Mouse (Mus musculus) embryo, embryonic 11 days (tissue): ENCODE results near the gene Marc1.

ENCODE experiments used
- DNase-seq: peaks from one replicate; pipeline ENCODE4 v3.0.0-alpha.2; 2015

Marc1 gene

DNA sequence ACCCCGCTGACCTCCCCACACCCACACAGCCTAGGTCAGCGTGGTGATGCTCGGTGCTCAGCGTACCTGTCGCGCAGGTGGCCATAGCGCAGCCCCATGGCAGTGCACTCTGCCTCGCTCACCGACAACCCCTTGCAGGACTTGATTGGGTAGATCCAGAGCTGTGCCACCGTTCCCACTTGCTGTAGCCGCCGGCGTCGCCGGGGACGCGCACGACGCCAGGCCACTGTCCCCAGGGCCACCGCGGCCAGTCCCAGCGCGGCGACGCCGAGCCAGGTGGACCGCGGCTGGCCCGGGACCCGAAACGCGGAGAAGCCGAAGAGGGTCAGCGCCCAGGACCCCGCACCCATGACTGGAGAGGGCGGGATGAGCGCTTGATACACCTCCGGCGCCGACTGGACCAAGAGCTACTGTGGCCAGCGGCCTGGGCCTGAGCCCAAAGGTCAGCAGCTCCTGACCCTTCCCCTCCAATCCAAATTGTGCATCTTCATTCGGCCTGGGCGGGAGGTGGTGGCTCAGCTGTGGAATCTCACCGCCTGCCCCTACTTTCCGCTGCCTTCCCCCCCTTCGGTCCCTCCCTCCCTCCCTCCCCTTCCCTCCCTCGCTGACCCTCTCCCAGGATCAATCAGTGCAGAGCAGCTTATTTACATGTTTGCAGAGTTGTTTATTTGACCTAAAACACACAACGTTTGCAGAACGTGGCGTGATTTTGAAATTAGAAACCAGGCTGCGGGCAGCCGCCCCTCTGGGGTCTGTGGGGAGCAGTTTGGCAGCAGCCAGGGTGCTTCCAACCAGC, at the start of gene Marc1:
TSS of gene Marc1 (minus strand) at position 534 of the 796 bp plus-strand sequence.
- DNase-seq: peak; percentile 31

DNA sequence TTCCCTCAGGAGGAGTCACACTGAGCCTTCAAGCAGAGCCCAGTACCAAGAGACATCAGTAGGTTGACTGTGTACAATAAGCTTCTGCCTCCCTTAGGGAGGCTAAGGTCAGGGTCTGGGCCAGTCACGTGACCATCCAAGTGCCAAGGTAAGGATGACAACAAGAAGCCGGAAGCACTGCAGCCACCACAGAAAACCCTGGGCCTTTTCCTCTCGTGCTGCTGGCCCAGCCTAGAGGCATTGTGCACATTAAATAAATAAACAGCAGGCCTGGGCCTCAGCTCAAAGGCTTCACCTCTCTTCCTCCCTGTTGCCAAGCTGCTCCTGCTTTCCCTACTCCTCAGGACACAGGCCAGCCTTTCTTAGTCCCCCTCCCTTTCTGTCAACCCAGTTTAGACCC, 49.2 kb upstream of the Marc1 start:
- no peak for DNase-seq

- no peak for DNase-seq
These were observed 47.1 kb upstream of the Marc1 start for GRCm38 (mm10) chr1:184858253-184858652.

- no peak for DNase-seq
These were observed 46.1 kb upstream of the Marc1 start for GRCm38 (mm10) chr1:184857216-184857615.

GRCm38 (mm10) chr1:184853922-184854321, 42.8 kb upstream of the Marc1 start:
- no peak for DNase-seq

- peak; percentile 79 for DNase-seq
These were observed 42.2 kb upstream of the Marc1 start for GRCm38 (mm10) chr1:184853339-184853738.

DNA sequence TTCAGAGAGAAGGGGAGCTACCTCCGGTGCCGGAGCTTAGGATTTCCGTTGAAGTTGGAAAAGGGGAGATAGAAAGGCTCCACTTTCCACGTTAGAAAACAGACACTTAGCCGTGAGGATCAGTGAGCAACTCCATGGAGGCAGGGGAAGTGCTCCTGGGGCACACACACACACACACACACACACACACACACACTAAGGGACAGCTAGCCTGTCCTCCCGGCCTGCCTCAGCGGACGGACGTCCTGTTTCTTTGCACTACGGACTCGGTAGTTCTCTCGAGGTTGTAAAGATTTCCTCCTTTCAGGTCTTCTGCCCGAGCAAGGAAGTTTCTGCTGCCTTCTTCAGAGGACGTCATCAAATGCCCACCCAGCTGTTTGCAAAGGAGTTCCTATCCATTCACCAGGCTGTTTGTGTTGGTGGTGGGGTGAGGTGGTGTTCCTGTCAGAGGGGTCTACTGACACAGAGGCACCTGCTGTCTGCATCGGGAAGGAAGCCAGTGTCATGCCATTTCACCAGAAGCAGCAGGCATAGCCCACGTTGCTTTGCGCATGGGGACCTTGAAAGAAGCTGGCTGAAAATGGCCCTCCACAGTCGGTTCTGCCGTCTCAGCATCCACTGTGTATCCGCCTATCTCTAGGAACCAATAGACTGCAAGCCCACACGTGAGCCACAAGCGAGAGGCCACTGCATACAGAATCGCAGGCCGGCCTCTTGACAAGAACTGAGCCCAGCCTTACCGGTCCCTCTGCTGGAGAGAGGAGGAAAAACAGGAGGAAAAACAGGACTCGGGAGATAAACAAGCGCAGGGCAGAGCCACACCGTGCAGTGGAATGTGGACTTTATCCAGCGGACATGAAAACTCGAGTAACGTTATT, 40.9 kb upstream of the Marc1 start:
- DNase-seq: peak; percentile 89

- DNase-seq: no peak
These were observed 40.1 kb upstream of the Marc1 start for GRCm38 (mm10) chr1:184851166-184851565.

DNA sequence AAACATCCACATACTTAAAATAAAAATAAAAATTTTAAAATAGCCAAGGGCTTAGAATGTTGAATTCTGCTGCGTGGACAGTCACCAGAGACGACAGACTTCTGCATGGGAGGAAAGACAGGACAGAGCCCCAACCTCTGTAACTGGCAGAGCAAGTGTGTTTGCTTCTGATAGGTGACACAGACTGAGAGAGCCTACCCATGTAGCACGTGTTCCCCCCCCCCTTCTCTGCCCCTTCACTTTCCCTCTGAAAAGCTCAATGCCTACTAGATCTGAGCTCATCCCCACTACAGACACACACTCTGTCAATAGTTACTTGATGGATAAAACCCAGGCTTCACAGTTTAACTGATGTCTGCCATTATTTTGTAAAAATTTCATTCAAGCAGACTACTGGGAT, 35.9 kb upstream of the Marc1 start:
- DNase-seq: no peak

DNA sequence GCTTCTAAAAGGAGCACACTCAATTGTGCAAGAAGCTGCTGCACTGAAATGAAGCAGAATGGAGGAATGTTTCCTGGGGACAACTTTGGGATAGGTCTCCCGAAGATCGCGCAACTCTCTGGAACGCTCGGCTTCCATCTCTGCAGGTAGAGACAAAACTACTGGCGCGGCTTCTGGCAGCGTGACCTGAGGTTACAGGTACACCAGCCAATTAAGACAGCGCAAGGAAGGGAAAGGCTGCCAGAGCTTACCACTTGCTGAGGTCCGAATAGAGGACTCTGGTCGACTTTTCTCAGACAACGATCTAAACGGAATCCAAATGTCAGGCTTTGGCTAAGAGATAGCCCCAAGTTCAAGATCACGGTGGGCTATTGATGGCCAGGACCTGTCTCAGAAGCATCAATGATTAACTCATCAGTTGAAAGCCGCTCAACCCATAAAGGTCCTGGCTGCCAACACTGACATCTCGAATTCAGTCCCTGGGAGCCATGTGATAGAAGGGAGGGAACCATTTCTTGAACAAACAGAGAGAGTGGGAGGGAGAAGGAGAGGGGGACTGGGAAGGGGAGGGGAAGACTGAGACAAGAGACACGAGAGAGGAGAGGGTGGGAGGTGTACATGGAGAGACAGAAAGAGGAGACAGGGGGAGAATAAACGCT, 35.1 kb upstream of the Marc1 start, which contains the start of gene Marc2:
TSS of gene Marc2 (minus strand) at position 360 of the 659 bp plus-strand sequence.
- no peak for DNase-seq

GRCm38 (mm10) chr1:184845111-184846071, 34.3 kb upstream of the Marc1 start:
- peak; percentile 90 for DNase-seq

- DNase-seq: peak; percentile 23
These were observed 33.4 kb upstream of the Marc1 start for GRCm38 (mm10) chr1:184844326-184845066.

- DNase-seq: no peak
These were observed 26.5 kb upstream of the Marc1 start for GRCm38 (mm10) chr1:184837649-184838048.

DNA sequence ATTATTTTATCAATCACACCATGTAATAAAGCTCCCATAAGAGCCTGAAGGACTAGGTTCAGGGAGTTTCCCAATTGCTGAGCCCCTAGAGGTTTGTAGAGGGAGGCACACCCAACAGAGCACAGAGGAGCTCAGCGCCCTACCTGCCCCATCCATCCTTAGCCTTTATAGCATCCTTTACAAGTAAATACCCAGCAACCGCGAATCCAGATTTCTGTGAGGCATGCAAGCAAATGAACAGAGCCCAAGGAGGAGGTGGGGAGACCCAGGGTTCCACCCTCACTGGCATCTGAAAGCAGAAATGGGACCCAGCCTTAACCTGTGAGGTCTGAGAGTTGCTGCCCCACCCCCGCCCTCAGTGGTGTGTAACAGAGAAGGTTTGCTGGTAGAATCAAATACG, 25.2 kb upstream of the Marc1 start:
- DNase-seq: no peak

DNA sequence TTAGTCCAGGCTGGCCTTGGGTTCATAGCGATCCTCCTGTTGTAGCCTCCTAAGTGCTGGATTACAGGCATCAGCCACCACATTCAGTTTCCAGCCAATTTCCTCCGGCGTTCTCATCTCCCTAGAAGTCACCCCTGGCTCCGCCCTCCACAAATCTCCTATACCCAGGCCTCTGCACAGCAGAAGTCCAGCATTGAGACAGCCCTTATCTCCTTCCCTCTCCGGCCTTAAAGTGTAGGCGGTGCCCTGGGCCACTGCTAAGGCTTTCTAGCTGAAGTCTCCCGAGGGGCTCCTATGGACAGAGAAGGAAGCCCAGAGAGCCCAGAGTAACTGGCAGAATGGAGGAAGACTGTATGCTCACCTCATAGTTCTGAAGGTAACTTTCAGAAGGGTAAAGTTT, 22.4 kb upstream of the Marc1 start:
- no peak for DNase-seq

GRCm38 (mm10) chr1:184832211-184832610, 21.1 kb upstream of the Marc1 start:
- DNase-seq: no peak

- no peak for DNase-seq
These were observed 18.8 kb upstream of the Marc1 start for GRCm38 (mm10) chr1:184829897-184830296.

GRCm38 (mm10) chr1:184827175-184827701, 16.1 kb upstream of the Marc1 start:
- DNase-seq: peak; percentile 29

GRCm38 (mm10) chr1:184825093-184825492, 14.0 kb upstream of the Marc1 start:
- DNase-seq: peak; percentile 75

GRCm38 (mm10) chr1:184824439-184824851, 13.3 kb upstream of the Marc1 start:
- peak; percentile 94 for DNase-seq

DNA sequence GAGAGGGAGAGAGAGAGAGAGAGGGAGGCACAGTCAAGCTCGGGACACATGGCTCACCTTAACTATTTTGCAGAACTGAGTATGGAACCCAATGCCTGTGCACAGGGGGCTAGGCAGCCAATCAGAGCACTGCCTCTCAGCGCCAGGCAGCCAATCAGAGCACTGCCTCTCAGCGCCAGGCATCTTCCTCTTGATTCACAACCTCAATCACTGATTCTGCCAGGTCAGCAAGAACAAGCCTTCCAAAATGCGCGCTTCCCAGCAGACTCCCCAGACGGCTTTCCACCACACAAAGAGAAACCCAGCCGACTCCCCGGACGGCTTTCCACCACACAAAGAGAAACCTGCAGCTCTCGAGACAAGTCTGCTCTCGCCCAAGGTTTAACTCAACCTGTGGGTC, 11.6 kb upstream of the Marc1 start:
- peak; percentile 64 for DNase-seq
